Mouse (Mus musculus) heart, embryonic 16.5 days (tissue): ENCODE measurements around the gene Mical3. TPM values are rescaled to one million over a fixed set of nuclear protein-coding genes. Genes with fewer than 3 reads are reported as not detected.

Experiments
- ATAC-seq: fragments of 200-750 bp; cut with Nextera tagmentation; replicated peaks from 2 replicates; pipeline ENCODE4 v1.8.0; 2017; ENCODE audit warnings: moderate number of reproducible peaks; ENCODE audit not compliant: insufficient read depth, low FRiP score; ENCODE audit errors: extremely low read depth
- H3K27ac ChIP-seq: fragments of 300-500 bp; sonication (generic); 2 replicates; pipeline ENCODE4 v1.5.1; 2014; ENCODE audit warnings: mild to moderate bottlenecking, low read length, control low read depth, moderate library complexity
- H3K27me3 ChIP-seq: fragments of 300-500 bp; sonication (generic); 2 replicates; pipeline ENCODE4 v1.6.1; 2014; ENCODE audit warnings: low read length, mixed read lengths; ENCODE audit not compliant: control insufficient read depth, insufficient read depth
- H3K36me3 ChIP-seq: fragments of 300-500 bp; sonication (generic); 2 replicates; pipeline ENCODE4 v1.6.1; 2014; ENCODE audit not compliant: control insufficient read depth, insufficient read depth
- H3K4me1 ChIP-seq: fragments of 300-500 bp; sonication (generic); 2 replicates; pipeline ENCODE4 v1.6.1; 2014; ENCODE audit warnings: low read length, mixed read lengths; ENCODE audit not compliant: control insufficient read depth, insufficient read depth
- H3K4me2 ChIP-seq: fragments of 300-500 bp; sonication (generic); 2 replicates; pipeline ENCODE4 v1.6.1; 2014; ENCODE audit warnings: low read depth, mild to moderate bottlenecking, control low read depth, low read length
- H3K4me3 ChIP-seq: fragments of 300-500 bp; sonication (generic); 2 replicates; pipeline ENCODE4 v1.5.1; 2014; ENCODE audit warnings: mild to moderate bottlenecking, control low read depth, low read length
- H3K9ac ChIP-seq: fragments of 300-500 bp; sonication (generic); 2 replicates; pipeline ENCODE4 v1.6.1; 2014; ENCODE audit warnings: low read length, control low read depth
- H3K9me3 ChIP-seq: fragments of 300-500 bp; sonication (generic); replicated peaks from 2 replicates; pipeline ENCODE4 v1.6.1; 2016; ENCODE audit warnings: low read length; ENCODE audit not compliant: control insufficient read depth
- WGBS: fragments of 180-500 bp; shearing (Covaris S2); extraction: QIAGEN DNeasy Blood & Tissue Kit; methylation state at CpG from one replicate; pipeline ENCODE4 v1.1.7; 2014; 5-methylcytosine and 5-hydroxymethylcytosine counted together
- polyA plus RNA-seq: library from polyadenylated mRNA; unstranded; fragments of >200 nt; fragmentation: Nextera tagmentation; extraction: Ambion mirVana; gene quantifications from 2 replicates; pipeline ENCODE4 v1.2.1, GENCODE M21; 2015

Gene Mical3
- polyA plus RNA-seq, 1 experiment from 2014 or later = 27.2 TPM

DNA sequence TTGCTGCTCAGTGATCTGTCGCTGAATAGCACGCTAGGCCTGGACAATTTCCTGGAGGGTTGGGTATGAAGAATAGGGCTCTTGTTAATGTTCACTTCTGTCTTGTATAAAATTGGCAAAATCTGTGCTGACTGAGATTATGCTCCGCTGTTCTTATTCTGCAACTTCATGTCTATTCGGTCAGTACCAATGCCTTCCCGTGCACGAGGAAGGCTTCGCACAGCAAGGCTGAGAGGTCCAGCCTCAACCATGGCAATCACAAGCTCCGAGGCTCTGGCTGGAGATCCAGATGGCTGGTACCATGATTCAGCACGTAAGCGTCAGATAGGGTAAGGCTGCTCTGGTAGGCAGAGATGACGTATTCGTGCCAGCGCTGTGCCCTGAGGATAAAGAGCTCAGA is 189.2 kb downstream of the Mical3 start:
- no peaks in the 10 kb centered on the region for H3K27me3 ChIP-seq
- H3K4me1 ChIP-seq = no peaks in the 10 kb centered on the region
- H3K4me3 ChIP-seq = no peak overlapping the region
- H3K27ac ChIP-seq = no peak overlapping the region
- peaks cover 12% of the 10 kb centered on the region for H3K36me3 ChIP-seq
- WGBS = 89% methylated on average over 13 of the region's 13 CpGs
- ATAC-seq = no peak
- H3K9ac ChIP-seq = no peak overlapping the region
- H3K9me3 ChIP-seq = no peaks in the 10 kb centered on the region
- no peak overlapping the region for H3K4me2 ChIP-seq

DNA sequence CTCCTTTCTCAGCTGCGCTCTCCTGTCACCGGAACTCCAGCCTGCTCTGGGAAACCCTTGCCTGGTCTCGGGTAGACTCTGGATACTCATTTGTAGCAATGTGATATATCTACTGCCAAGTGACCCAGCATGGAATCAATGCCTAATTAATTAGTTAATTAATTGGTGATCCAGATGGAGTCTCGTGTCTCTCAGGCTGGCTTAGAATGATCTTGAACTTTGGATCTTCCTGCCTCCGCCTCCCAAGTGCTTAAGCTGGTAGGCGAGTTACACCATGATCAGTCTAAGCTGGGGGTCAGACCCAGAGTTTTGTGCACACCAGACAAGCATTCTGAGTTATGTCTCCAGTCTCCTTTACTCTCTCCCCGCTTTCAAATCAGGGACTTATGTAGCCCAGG is 189.7 kb downstream of the Mical3 start:
- WGBS = 83% methylated on average over 7 of the region's 7 CpGs
- H3K36me3 ChIP-seq = peaks cover 9% of the 10 kb centered on the region
- H3K27me3 ChIP-seq = no peaks in the 10 kb centered on the region
- no peaks in the 10 kb centered on the region for H3K9me3 ChIP-seq
- H3K9ac ChIP-seq = no peak overlapping the region
- H3K4me1 ChIP-seq = no peaks in the 10 kb centered on the region
- H3K4me3 ChIP-seq = no peak overlapping the region
- H3K27ac ChIP-seq = no peak overlapping the region
- H3K4me2 ChIP-seq = no peak overlapping the region
- no peak for ATAC-seq

DNA sequence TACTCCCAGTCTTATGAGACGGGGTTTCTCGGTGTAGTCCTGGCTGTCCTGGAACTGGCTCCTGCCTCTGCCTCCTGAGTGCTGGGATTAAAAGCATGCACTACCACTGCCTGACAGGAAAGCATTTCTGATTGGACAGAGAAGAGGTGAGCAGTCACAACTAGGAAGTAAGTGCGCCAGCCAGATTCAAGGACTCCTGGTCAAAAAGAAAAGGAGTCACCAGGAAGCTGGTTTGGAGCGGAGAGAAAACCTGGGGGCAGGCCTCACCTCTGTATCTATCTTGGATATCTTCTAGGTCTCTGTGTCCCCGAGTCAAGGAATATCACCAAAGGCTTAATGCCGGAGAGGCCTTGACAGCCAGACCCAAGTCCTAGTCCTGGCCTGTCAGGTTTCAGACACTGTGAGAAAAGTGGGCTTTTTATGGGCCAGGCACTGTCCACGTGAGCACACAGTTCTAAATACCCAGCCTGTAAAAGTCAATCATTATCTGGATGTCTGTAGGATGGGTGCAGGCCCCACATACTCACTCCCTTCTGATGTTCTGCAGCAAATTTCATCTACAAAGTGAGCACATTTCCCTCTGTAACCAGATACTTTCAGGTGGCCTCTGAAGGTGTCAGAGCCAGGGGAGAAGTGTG is 190.2 kb downstream of the Mical3 start:
- Histone ChIP-seq H3K4me3 (no peak overlapping the region), H3K9ac (no peak overlapping the region), H3K4me1 (no peaks in the 10 kb centered on the region), H3K27me3 (no peaks in the 10 kb centered on the region), H3K27ac (no peak overlapping the region), H3K4me2 (no peak overlapping the region), H3K36me3 (peaks cover 7% of the 10 kb centered on the region), H3K9me3 (no peaks in the 10 kb centered on the region)
- WGBS = 81% methylated on average over 7 of the region's 7 CpGs
- no peak for ATAC-seq

DNA sequence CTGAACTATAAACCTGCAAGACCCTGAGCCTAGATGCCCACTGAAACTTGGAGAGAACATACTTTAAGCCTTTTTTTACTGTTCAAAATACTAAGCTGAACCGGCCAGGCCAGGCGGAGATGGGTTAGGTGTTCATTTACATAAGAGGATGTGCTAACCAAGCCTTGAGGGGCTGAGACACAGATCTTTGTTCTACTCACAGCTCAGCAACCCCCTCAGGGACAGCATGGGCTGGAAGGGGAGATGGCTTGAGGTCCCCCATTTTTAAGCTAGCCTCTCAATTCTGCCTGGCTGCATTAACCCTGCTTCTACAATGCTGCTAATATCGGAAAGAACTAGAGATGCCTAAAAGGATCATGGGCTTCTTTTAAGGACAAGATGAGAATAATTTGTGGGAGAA is 191.0 kb downstream of the Mical3 start:
- no peak overlapping the region for H3K4me3 ChIP-seq
- 85% methylated on average over 3 of the region's 3 CpGs for WGBS
- peaks cover 7% of the 10 kb centered on the region for H3K36me3 ChIP-seq

DNA sequence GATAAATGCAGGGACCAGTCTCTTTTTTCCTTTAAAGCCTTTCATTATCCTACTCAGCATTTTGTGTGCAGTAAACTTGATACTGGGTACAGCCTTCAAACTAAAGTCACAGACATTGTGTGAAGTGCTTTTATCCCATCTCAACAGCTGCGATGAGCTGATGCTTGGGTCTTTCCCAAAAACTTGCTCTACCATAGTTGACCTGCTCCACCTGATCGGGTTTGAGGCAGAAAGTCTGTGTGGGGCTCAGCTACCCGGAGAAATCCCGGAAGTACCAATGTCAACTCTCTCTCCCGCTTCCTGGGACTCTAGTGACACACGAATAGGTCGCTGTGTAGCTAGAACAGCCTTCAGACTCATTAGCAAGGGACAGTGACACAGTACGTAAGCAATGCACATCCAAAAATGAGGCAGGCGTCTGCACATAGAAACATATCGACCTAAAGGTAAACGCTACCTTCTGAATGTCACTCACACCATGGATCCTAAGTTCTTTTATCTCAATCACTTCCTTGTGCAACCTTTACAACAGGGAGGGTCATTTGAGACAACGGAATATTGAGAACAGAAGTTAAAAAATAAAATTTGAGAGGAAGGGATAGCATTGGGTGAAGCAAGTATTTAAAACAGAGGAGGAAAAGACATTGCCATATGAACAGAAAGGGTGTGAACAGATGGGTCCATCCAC is 191.9 kb downstream of the Mical3 start:
- Histone ChIP-seq H3K27ac (no peak overlapping the region), H3K4me2 (no peak overlapping the region), H3K4me3 (no peak overlapping the region), H3K9ac (no peak overlapping the region), H3K36me3 (peaks cover 15% of the 10 kb centered on the region), H3K27me3 (no peaks in the 10 kb centered on the region), H3K4me1 (no peaks in the 10 kb centered on the region), H3K9me3 (no peaks in the 10 kb centered on the region)
- ATAC-seq = no peak
- WGBS = 85% methylated on average over 12 of the region's 12 CpGs

More for the DNA sequence above, 191.0 kb downstream of the Mical3 start:
- no peaks in the 10 kb centered on the region for H3K9me3 ChIP-seq
- ATAC-seq = no peak
- H3K27ac ChIP-seq = no peak overlapping the region
- no peak overlapping the region for H3K4me2 ChIP-seq
- H3K9ac ChIP-seq = no peak overlapping the region
- no peaks in the 10 kb centered on the region for H3K27me3 ChIP-seq
- no peaks in the 10 kb centered on the region for H3K4me1 ChIP-seq

DNA sequence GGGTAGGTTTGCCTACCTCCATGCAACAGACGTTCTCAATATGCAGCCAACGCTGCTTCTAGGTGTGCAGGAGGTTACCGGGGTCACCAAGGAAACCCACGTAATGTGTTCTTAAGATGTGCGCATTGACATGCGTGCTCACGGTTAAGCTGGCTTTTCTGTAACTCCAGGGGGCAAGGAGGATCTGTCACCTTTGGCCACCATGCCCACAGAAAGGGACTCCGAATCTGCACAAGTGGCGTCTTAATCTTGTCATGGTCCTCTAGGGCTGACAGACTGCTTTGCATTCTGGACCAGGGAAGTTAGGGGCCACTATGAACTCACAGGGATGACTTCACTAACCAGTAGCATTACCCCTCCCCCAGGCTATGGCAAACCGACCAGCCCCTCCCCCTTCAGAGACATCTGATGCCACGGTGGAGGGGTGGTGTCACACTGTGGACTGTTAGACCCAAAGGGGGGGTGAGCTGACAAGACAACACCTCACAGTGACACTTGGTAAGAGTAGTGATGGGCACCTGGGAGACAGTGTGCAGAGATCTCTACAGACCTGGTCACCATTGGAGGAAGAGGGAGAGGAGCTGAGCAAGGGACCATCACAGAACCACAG is 192.7 kb downstream of the Mical3 start:
- Histone ChIP-seq H3K9ac (no peak overlapping the region), H3K4me1 (no peaks in the 10 kb centered on the region), H3K27ac (no peak overlapping the region), H3K9me3 (no peaks in the 10 kb centered on the region), H3K36me3 (peaks cover 16% of the 10 kb centered on the region), H3K27me3 (no peaks in the 10 kb centered on the region), H3K4me2 (no peak overlapping the region), H3K4me3 (no peak overlapping the region)
- no peak for ATAC-seq
- WGBS = 82% methylated on average over 11 of the region's 11 CpGs

DNA sequence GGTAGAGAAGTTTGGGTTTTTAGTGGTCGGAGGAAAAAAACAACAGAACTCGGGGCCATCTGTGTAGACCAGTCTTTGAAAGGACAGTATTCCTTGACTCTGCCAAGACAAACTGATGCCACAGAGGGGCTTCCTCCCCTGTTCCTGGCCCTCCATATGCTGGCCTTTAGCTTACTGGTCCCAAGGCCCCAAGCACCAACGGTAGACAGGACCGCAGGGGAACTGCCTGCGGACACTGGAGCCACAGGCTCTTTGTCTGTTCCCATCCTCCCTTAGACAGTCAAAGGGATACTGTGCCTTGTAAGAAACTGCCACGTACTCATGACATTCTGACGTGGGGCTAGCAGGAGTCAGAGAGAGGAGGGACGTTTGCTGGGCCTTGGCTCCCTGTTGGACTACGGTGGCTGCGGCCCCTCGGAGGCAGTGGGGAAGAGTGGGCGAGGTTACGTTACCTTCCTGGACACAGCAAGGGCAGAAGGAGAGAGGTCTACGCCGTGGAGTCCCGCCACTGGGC is 193.6 kb downstream of the Mical3 start:
- Histone ChIP-seq H3K4me2 (no peak overlapping the region), H3K36me3 (peaks cover 24% of the 10 kb centered on the region), H3K9ac (no peak overlapping the region), H3K27ac (no peak overlapping the region), H3K9me3 (no peaks in the 10 kb centered on the region), H3K4me3 (no peak overlapping the region), H3K4me1 (peaks cover 9% of the 10 kb centered on the region), H3K27me3 (no peaks in the 10 kb centered on the region)
- no peak for ATAC-seq
- 84% methylated on average over 16 of the region's 16 CpGs for WGBS

DNA sequence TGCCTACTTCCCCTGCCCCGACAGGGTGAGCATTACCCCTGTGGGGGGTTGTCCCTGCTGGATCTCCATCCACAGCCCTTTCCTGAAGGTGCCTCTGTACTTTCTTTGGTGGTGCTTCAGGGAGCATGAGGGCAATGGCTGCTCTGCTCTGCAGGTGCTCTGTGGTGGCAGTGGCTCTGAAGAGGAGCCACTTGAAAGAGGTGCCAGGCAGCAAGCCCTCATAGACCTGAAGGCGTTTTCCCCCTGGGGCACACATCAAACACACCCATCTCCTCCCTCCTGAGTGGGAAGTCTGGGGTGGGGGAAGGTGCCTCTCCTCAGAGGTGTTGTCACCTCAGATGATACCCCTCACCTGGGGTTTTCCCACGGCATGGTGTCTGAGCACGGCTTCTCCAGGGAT is 196.6 kb downstream of the Mical3 start:
- no peak overlapping the region for H3K4me3 ChIP-seq
- peak; percentile 28; the same call in 1 of the 2 replicates for ATAC-seq
- no peak overlapping the region for H3K27ac ChIP-seq
- no peak overlapping the region for H3K9ac ChIP-seq
- H3K4me1 ChIP-seq = peaks cover 10% of the 10 kb centered on the region
- H3K9me3 ChIP-seq = no peaks in the 10 kb centered on the region
- no peak overlapping the region; the same call in 1 of the 2 replicates for H3K4me2 ChIP-seq
- peaks cover 20% of the 10 kb centered on the region for H3K36me3 ChIP-seq
- no peaks in the 10 kb centered on the region for H3K27me3 ChIP-seq
- WGBS = 72% methylated on average over 4 of the region's 4 CpGs

DNA sequence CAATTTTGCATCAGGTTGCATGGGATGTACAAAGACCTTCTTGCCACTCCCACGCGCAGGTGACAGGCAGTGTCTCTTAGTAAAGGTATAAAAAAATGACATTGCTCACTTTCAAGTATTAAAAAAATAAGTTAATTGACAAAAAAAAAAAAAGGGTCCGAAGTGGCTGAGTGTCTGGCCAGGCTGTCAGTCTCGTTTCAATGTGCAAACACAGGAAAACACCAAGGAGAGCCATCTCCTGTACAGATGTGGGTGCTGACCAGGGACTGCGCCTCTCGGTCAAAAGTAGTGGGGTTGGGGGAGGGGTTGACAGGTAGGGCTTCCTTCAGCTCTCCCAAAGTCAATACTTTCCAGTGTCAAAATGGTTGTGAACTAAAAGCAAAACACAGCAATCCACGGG is 197.1 kb downstream of the Mical3 start:
- Histone ChIP-seq H3K27me3 (no peaks in the 10 kb centered on the region), H3K36me3 (peaks cover 20% of the 10 kb centered on the region), H3K9me3 (no peaks in the 10 kb centered on the region), H3K4me3 (no peak overlapping the region), H3K4me2 (no peak overlapping the region; the same call in 1 of the 2 replicates), H3K4me1 (peaks cover 10% of the 10 kb centered on the region), H3K9ac (no peak overlapping the region; the same call in 1 of the 2 replicates), H3K27ac (no peak overlapping the region)
- ATAC-seq = no peak
- 88% methylated on average over 7 of the region's 7 CpGs for WGBS
